Mouse (Mus musculus) heart, embryonic 15.5 days (tissue): Measurements from ENCODE around the gene Map1a. TPM values are rescaled to one million over a fixed set of nuclear protein-coding genes. Genes with fewer than 3 reads are reported as not detected.

Source experiments
- ATAC-seq: fragments of 200-750 bp; cut with Nextera tagmentation; replicated peaks from 2 replicates; pipeline ENCODE4 v1.8.0; 2017; ENCODE audit warnings: low read depth, moderate TSS enrichment; ENCODE audit not compliant: insufficient number of reproducible peaks, insufficient read depth, low FRiP score
- H3K27ac ChIP-seq: fragments of 300-500 bp; sonication (generic); 2 replicates; pipeline ENCODE4 v1.5.1; 2015; ENCODE audit warnings: mild to moderate bottlenecking, inconsistent platforms
- H3K27me3 ChIP-seq: fragments of 300-500 bp; sonication (generic); 2 replicates; pipeline ENCODE4 v1.6.1; 2015; ENCODE audit warnings: inconsistent platforms
- H3K36me3 ChIP-seq: fragments of 300-500 bp; sonication (generic); 2 replicates; pipeline ENCODE4 v1.6.1; 2015; ENCODE audit warnings: mild to moderate bottlenecking, inconsistent platforms
- H3K4me1 ChIP-seq: fragments of 300-500 bp; sonication (generic); replicated peaks from 2 replicates; pipeline ENCODE4 v1.6.1; 2015; ENCODE audit warnings: inconsistent platforms
- H3K4me2 ChIP-seq: fragments of 300-500 bp; sonication (generic); 2 replicates; pipeline ENCODE4 v1.6.1; 2015; ENCODE audit warnings: inconsistent platforms, mild to moderate bottlenecking, moderate library complexity
- H3K4me3 ChIP-seq: fragments of 300-500 bp; sonication (generic); 2 replicates; pipeline ENCODE4 v1.5.1; 2015; ENCODE audit warnings: mild to moderate bottlenecking, inconsistent platforms
- H3K9ac ChIP-seq: fragments of 300-500 bp; sonication (generic); 2 replicates; pipeline ENCODE4 v1.6.1; 2015; ENCODE audit warnings: mild to moderate bottlenecking, inconsistent platforms
- H3K9me3 ChIP-seq: fragments of 300-500 bp; sonication (generic); replicated peaks from 2 replicates; pipeline ENCODE4 v1.6.1; 2016; ENCODE audit warnings: inconsistent platforms
- WGBS: fragments of 180-500 bp; shearing (Covaris S2); methylation state at CpG from one replicate; pipeline ENCODE4 v1.1.7; 2015; ENCODE audit warnings: mixed read lengths; 5-methylcytosine and 5-hydroxymethylcytosine counted together
- polyA plus RNA-seq: library from polyadenylated mRNA; unstranded; fragments of >200 nt; fragmentation: Nextera tagmentation; extraction: Ambion mirVana; gene quantifications from 2 replicates; pipeline ENCODE4 v1.2.1, GENCODE M21; 2015

Map1a gene
- polyA plus RNA-seq, 1 experiment from 2014 or later, result 3.5 TPM

GRCm38 (mm10) chr2:121359461-121359860 is 70.1 kb downstream of the Map1a start:
- WGBS, result 47% methylated on average over 4 of the region's 4 CpGs
- Histone ChIP-seq H3K27ac (no peak overlapping the region), H3K9me3 (no peaks in the 10 kb centered on the region), H3K9ac (no peak overlapping the region), H3K4me2 (no peak overlapping the region), H3K4me1 (peaks cover 9% of the 10 kb centered on the region), H3K36me3 (no peaks in the 10 kb centered on the region), H3K27me3 (peaks cover 50% of the 10 kb centered on the region), H3K4me3 (no peak overlapping the region)
- no peak for ATAC-seq

Other genes with a start within 250 kb of the Map1a start
- 0.06 TPM in 1 of 2 replicates, not detected in the other for gene Tgm5, start 203.8 kb upstream of the Map1a start, polyA plus RNA-seq
- not detected in 2 replicates for gene Tgm7, start 179.8 kb upstream of the Map1a start, polyA plus RNA-seq
- 14.6 and 15.1 TPM in 2 replicates for gene Adal, start 149.2 kb upstream of the Map1a start, polyA plus RNA-seq
- 17.3 and 17.5 TPM in 2 replicates for gene Lcmt2, start 148.9 kb upstream of the Map1a start, polyA plus RNA-seq
- 27.4 and 35.7 TPM in 2 replicates for gene Tubgcp4, start 118.9 kb upstream of the Map1a start, polyA plus RNA-seq
- 6.4 TPM in 2 replicates for gene Zscan29, start 118.5 kb upstream of the Map1a start, polyA plus RNA-seq
- 43.6 and 45.5 TPM in 2 replicates for gene Trp53bp1, start 18.2 kb upstream of the Map1a start, polyA plus RNA-seq
- gene Ppip5k1, start 65.8 kb downstream of the Map1a start, polyA plus RNA-seq, result 11.3 and 12.6 TPM in 2 replicates
- gene Ckmt1, start 68.1 kb downstream of the Map1a start, polyA plus RNA-seq, result 0.88 and 2.4 TPM in 2 replicates
- not detected in 2 replicates for gene Strc, start 97.6 kb downstream of the Map1a start, polyA plus RNA-seq
- gene Pdia3, start 124.2 kb downstream of the Map1a start, polyA plus RNA-seq, result 441 and 490 TPM in 2 replicates
- gene Catsper2, start 124.2 kb downstream of the Map1a start, polyA plus RNA-seq, result 2.0 and 2.5 TPM in 2 replicates
- 1.00 and 1.6 TPM in 2 replicates for gene Ell3, start 154.7 kb downstream of the Map1a start, polyA plus RNA-seq
- 466 and 549 TPM in 2 replicates for gene Serf2, start 159.6 kb downstream of the Map1a start, polyA plus RNA-seq
- 85.3 and 101 TPM in 2 replicates for gene Hypk, start 163.7 kb downstream of the Map1a start, polyA plus RNA-seq
- gene Serinc4, start 167.2 kb downstream of the Map1a start, polyA plus RNA-seq, result 0.13 and 0.19 TPM in 2 replicates
- gene Mfap1b, start 184.5 kb downstream of the Map1a start, polyA plus RNA-seq, result 39.7 and 42.1 TPM in 2 replicates
- gene Mfap1a, start 217.1 kb downstream of the Map1a start, polyA plus RNA-seq, result 18.4 and 21.5 TPM in 2 replicates
- 6.7 TPM in 2 replicates for gene Wdr76, start 217.1 kb downstream of the Map1a start, polyA plus RNA-seq